Mouse (Mus musculus) forebrain, embryonic 13.5 days (tissue): ENCODE data around the gene Sult6b2. TPM values are rescaled to one million over a fixed set of nuclear protein-coding genes. Genes with fewer than 3 reads are reported as not detected.

Source experiments
- ATAC-seq: fragments of 200-750 bp; cut with Nextera tagmentation; 2 replicates; pipeline ENCODE4 v1.8.0; 2017
- H3K27ac ChIP-seq: fragments of 300-500 bp; sonication (generic); 2 replicates; pipeline ENCODE4 v1.5.1; 2015; ENCODE audit warnings: inconsistent platforms, mild to moderate bottlenecking, moderate library complexity
- H3K27me3 ChIP-seq: fragments of 300-500 bp; sonication (generic); 2 replicates; pipeline ENCODE4 v1.6.1; 2015; ENCODE audit warnings: mild to moderate bottlenecking, inconsistent platforms
- H3K36me3 ChIP-seq: fragments of 300-500 bp; sonication (generic); 2 replicates; pipeline ENCODE4 v1.6.1; 2015; ENCODE audit warnings: mild to moderate bottlenecking, inconsistent platforms; ENCODE audit not compliant: poor library complexity, severe bottlenecking
- H3K4me1 ChIP-seq: fragments of 300-500 bp; sonication (generic); 2 replicates; pipeline ENCODE4 v1.6.1; 2015; ENCODE audit warnings: inconsistent platforms
- H3K4me2 ChIP-seq: fragments of 300-500 bp; sonication (generic); 2 replicates; pipeline ENCODE4 v1.6.1; 2015; ENCODE audit warnings: inconsistent platforms, mild to moderate bottlenecking, moderate library complexity
- H3K4me3 ChIP-seq: fragments of 300-500 bp; sonication (generic); 2 replicates; pipeline ENCODE4 v1.5.1; 2015; ENCODE audit warnings: mild to moderate bottlenecking, inconsistent platforms
- H3K9ac ChIP-seq: fragments of 300-500 bp; sonication (generic); 2 replicates; pipeline ENCODE4 v1.6.1; 2015; ENCODE audit warnings: mild to moderate bottlenecking, inconsistent platforms
- H3K9me3 ChIP-seq: fragments of 300-500 bp; sonication (generic); replicated peaks from 2 replicates; pipeline ENCODE4 v1.6.1; 2016; ENCODE audit warnings: inconsistent platforms
- WGBS: fragments of 180-500 bp; shearing (Covaris S2); methylation state at CpG from one replicate; pipeline ENCODE4 v1.1.7; 2015; 5-methylcytosine and 5-hydroxymethylcytosine counted together
- polyA plus RNA-seq: library from polyadenylated mRNA; unstranded; fragments of >200 nt; fragmentation: Nextera tagmentation; extraction: Ambion mirVana; gene quantifications from 2 replicates; pipeline ENCODE4 v1.2.1, GENCODE M21; 2015

Gene Sult6b2
- polyA plus RNA-seq, 1 experiment from 2014 or later: not detected

DNA sequence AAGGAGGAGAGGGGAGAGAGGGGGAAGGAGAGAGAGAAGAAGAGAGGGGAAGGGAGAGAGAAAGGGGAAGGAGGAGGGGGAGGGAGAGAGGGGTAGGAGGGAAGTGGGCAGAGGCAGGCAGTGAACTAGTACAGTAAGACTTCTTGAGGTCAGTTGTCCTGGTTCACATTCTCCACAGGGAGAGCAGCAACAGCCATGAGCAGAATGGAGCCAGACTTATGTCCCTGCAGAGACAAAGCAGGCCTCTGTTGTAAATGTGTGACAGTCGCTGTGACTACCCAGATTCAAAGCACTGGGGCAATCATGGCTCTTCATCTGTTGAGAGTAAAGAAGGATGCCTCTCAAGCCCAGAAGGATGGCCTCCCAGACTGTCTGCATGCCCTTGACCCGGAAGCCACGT, 27.4 kb upstream of the Sult6b2 start:
- Histone ChIP-seq H3K27me3 (no peaks in the 10 kb centered on the region), H3K4me2 (no peak overlapping the region), H3K9ac (no peak overlapping the region), H3K9me3 (no peaks in the 10 kb centered on the region), H3K27ac (no peak overlapping the region), H3K4me1 (no peaks in the 10 kb centered on the region), H3K36me3 (peaks cover 12% of the 10 kb centered on the region; the same call in 1 of the 2 replicates), H3K4me3 (no peak overlapping the region)
- 87% methylated on average over 3 of the region's 3 CpGs for WGBS
- ATAC-seq: no peak

DNA sequence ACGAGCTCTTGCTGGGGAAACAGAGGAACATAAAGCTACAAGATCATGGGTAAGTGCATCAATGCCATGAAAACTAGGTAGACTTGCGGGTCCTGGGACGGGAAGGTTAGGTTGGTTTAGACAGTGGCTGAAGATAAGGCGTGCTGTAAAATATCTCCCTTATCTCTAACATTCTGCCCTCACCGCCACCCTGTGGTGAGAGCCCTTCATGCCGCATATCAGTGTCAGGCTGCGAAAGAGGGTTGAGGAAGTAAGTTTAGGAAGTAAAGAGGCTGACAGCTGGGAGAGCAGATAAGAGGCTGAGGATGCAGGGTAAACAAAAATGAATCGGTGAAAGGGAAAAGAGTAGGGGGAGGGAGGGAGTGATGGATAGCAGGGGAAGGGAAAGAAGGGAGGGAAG, 26.9 kb upstream of the Sult6b2 start:
- no peak overlapping the region for H3K9ac ChIP-seq
- 63% methylated on average over 8 of the region's 8 CpGs for WGBS
- peaks cover 12% of the 10 kb centered on the region; the same call in 1 of the 2 replicates for H3K36me3 ChIP-seq
- no peak overlapping the region for H3K4me3 ChIP-seq
- no peaks in the 10 kb centered on the region for H3K27me3 ChIP-seq
- H3K4me2 ChIP-seq: no peak overlapping the region
- ATAC-seq: no peak
- no peaks in the 10 kb centered on the region for H3K4me1 ChIP-seq
- H3K27ac ChIP-seq: no peak overlapping the region
- no peaks in the 10 kb centered on the region for H3K9me3 ChIP-seq

- H3K9ac ChIP-seq: no peak overlapping the region
- no peak overlapping the region for H3K4me3 ChIP-seq
- no peaks in the 10 kb centered on the region for H3K9me3 ChIP-seq
- no peak for ATAC-seq
- no peaks in the 10 kb centered on the region for H3K27me3 ChIP-seq
- no peak overlapping the region for H3K27ac ChIP-seq
- no peak overlapping the region for H3K4me2 ChIP-seq
- no peaks in the 10 kb centered on the region for H3K4me1 ChIP-seq
- 96% methylated on average over 3 of the region's 3 CpGs for WGBS
- H3K36me3 ChIP-seq: peaks cover 12% of the 10 kb centered on the region; the same call in 1 of the 2 replicates
Measured at GRCm38 (mm10) chr6:142830221-142830620, 25.9 kb upstream of the Sult6b2 start.

DNA sequence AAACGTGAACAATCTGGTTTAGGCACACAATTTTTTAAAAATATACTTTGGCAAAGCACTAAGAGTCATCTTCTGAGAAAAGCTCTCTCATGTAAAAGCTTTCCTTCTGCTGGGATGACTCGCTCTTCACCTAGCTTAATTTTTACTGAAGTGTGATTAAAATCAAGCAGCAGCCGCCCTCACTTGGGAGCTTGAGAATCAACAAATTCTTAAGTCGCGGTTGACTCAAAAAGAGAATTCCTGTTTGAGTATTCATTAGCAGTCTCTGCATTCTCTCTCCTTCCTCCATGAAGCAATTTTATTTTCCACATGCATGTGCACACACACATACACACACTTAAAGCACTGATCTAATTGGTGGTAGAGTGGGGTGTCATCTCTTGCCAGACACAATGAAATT, 21.1 kb upstream of the Sult6b2 start:
- H3K4me1 ChIP-seq: no peaks in the 10 kb centered on the region

DNA sequence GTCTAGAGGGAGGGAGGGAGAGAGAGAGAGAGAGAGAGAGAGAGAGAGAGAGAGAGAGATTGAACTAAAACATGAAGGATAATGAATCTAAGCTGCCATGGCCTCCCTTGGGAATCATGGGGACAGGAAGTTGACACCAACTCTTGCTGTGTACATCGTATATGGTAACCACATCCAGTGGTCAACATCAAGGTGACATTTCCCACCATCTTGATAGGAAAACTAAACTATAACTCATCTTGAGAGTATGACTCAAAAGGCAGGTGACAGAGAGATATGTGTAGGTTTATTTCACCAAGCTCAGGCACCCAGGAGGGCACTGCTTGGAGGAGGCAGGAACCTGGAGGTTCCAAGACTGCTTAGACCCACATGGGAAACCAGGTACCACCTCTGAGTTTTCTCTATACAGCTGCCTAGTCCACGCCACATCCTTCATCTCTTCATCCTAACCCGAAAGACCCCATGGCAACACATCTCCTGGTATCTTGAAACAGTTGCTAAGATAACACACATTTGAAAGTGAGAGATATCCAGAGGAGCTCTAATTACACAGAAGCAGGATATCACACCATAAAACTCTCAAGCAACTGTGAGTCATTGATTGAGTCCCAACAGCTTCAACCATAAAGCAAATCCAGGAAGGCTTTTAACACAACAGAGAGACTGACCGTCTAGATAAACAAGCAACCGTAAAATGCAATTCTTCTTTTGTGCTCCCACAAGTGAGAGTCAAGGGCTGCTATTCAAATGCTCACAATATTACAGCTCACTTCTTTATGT, 18.9 kb upstream of the Sult6b2 start:
- H3K36me3 ChIP-seq: peaks cover 5% of the 10 kb centered on the region; the same call in 1 of the 2 replicates
- 84% methylated on average over 5 of the region's 5 CpGs for WGBS
- no peak overlapping the region for H3K4me2 ChIP-seq
- H3K27me3 ChIP-seq: no peaks in the 10 kb centered on the region
- no peak overlapping the region for H3K4me3 ChIP-seq
- no peak for ATAC-seq
- H3K4me1 ChIP-seq: no peaks in the 10 kb centered on the region
- no peaks in the 10 kb centered on the region; the same call in 1 of the 2 replicates for H3K9me3 ChIP-seq
- no peak overlapping the region for H3K27ac ChIP-seq
- no peak overlapping the region for H3K9ac ChIP-seq

More for the DNA sequence above, 21.1 kb upstream of the Sult6b2 start:
- Histone ChIP-seq H3K4me2 (no peak overlapping the region), H3K36me3 (peaks cover 12% of the 10 kb centered on the region; the same call in 1 of the 2 replicates), H3K9me3 (no peaks in the 10 kb centered on the region), H3K4me3 (no peak overlapping the region), H3K9ac (no peak overlapping the region), H3K27ac (no peak overlapping the region), H3K27me3 (no peaks in the 10 kb centered on the region)
- 82% methylated on average over 5 of the region's 5 CpGs for WGBS
- ATAC-seq: no peak

DNA sequence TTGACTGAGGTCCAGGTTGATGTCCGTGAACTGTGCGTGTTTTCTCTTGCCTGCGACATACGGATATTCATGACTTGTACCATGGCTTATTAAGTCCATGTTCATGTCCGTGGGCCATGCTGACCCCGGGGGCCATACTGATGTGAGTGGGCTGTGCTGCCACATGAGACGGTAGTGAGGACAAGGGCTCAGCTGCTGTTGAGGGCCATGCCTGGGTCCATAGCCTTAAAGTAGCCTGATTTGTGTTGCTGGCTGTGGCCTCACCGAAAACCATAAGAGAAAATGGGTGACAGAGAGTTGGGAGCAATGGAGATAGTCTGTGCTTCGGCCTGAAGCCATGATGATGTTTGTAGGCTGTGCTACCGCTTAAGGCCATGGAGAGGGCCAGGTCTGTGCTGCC, 14.0 kb upstream of the Sult6b2 start:
- Histone ChIP-seq H3K4me2 (no peak overlapping the region), H3K4me1 (peaks cover 18% of the 10 kb centered on the region; the same call in 1 of the 2 replicates), H3K27me3 (no peaks in the 10 kb centered on the region), H3K36me3 (no peaks in the 10 kb centered on the region), H3K9ac (no peak overlapping the region), H3K4me3 (no peak overlapping the region), H3K9me3 (no peaks in the 10 kb centered on the region; the same call in 1 of the 2 replicates), H3K27ac (no peak overlapping the region)
- no peak for ATAC-seq
- 96% methylated on average over 10 of the region's 10 CpGs for WGBS

DNA sequence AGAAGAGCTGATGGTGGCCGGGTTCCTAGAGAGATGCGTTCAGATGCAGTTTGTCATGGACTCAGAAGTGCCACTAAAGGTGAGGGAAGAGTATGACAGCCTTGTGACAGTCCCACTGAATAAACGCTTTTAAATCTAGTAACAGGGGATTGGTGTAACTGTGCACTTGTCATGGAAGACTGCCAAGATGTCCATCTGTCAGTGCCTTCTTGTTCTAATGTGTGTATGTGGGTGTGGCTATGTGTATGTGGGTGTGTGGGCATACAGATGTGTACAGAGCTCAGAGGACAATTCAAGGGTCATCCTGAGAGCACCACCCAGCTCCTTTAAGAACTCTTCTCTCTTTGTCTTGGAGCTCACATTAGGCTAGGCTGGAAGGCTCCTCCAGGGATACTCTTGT, 11.2 kb upstream of the Sult6b2 start:
- Histone ChIP-seq H3K36me3 (no peaks in the 10 kb centered on the region), H3K9me3 (no peaks in the 10 kb centered on the region; the same call in 1 of the 2 replicates), H3K4me1 (peaks cover 18% of the 10 kb centered on the region; the same call in 1 of the 2 replicates), H3K4me2 (no peak overlapping the region), H3K4me3 (no peak overlapping the region), H3K27ac (no peak overlapping the region), H3K27me3 (peaks cover 4% of the 10 kb centered on the region; the same call in 1 of the 2 replicates), H3K9ac (no peak overlapping the region)
- peak; percentile 52 for ATAC-seq
- 73% methylated on average over 3 of the region's 3 CpGs for WGBS

DNA sequence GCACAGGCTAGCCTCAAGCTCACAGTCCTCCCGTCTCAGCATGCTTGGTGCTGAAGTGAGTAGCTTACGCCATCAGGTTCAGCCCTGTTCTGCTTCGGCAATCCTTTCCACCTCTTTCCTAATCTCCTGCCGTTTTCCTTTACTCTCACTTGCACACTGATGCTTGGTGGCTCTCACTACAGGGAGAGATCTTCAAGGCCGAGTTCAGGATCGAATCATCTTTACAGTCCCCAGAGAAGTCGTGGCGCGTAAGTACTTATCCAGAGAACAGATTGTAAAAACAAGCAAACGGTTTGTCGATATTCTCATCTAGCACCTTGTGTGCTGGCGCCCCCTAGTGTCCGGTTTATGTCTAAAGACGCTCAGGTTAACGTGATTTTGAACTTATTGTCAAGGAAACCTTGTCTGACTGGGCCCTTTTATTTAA, 10.2 kb upstream of the Sult6b2 start:
- Histone ChIP-seq H3K9ac (peak overlapping the region; percentile 54), H3K27ac (no peak overlapping the region), H3K4me1 (peaks cover 18% of the 10 kb centered on the region; the same call in 1 of the 2 replicates), H3K4me3 (peak overlapping the region; percentile 36), H3K4me2 (peak overlapping the region; percentile 60), H3K36me3 (no peaks in the 10 kb centered on the region), H3K9me3 (no peaks in the 10 kb centered on the region; the same call in 1 of the 2 replicates), H3K27me3 (peaks cover 4% of the 10 kb centered on the region; the same call in 1 of the 2 replicates)
- ATAC-seq: peak; percentile 69
- WGBS: 5% methylated on average over 15 of the region's 15 CpGs

DNA sequence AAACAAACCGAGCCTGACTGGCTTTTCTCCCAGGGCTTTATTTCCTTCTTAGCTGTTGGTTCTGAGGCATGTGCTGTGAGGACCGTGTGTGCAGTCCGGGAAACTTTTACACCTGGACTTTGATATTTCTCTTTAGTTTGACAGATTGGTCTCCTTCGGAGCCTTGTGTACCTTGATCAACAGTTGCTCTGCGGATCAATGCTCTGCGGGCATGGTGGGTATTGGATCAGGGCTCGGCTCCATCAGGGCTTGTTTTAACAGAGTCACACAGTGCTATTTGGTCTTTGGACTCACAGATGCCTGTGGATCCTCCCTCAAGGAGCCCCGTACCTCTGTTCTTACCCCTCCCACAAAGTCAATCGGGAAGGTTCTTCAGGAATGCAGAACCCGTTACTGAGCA, 9.7 kb upstream of the Sult6b2 start:
- WGBS: 58% methylated on average over 10 of the region's 10 CpGs

GRCm38 (mm10) chr6:142812969-142813368, 8.7 kb upstream of the Sult6b2 start:
- 50% methylated on average over 5 of the region's 5 CpGs for whole genome bisulfite sequencing
- no peak overlapping the region for H3K27ac ChIP-seq
- H3K4me2 ChIP-seq: no peak overlapping the region
- H3K9me3 ChIP-seq: no peaks in the 10 kb centered on the region
- peaks cover 18% of the 10 kb centered on the region; the same call in 1 of the 2 replicates for H3K4me1 ChIP-seq
- no peaks in the 10 kb centered on the region for H3K36me3 ChIP-seq
- peaks cover 4% of the 10 kb centered on the region; the same call in 1 of the 2 replicates for H3K27me3 ChIP-seq
- ATAC-seq: no peak
- H3K9ac ChIP-seq: no peak overlapping the region
- no peak overlapping the region for H3K4me3 ChIP-seq

More for the DNA sequence above, 9.7 kb upstream of the Sult6b2 start:
- no peaks in the 10 kb centered on the region for H3K36me3 ChIP-seq
- ATAC-seq: peak; percentile 54; the same call in 1 of the 2 replicates
- H3K27me3 ChIP-seq: peaks cover 4% of the 10 kb centered on the region; the same call in 1 of the 2 replicates
- no peak overlapping the region for H3K27ac ChIP-seq
- no peak overlapping the region for H3K4me3 ChIP-seq
- H3K4me1 ChIP-seq: peaks cover 18% of the 10 kb centered on the region; the same call in 1 of the 2 replicates
- no peaks in the 10 kb centered on the region; the same call in 1 of the 2 replicates for H3K9me3 ChIP-seq
- 0 out of 2 replicates have a peak overlapping the region, but pooled peaks have one; percentile 54 for H3K9ac ChIP-seq
- peak overlapping the region; percentile 60 for H3K4me2 ChIP-seq

GRCm38 (mm10) chr6:142810239-142810638, 5.9 kb upstream of the Sult6b2 start:
- no peak overlapping the region for H3K27ac ChIP-seq
- no peak overlapping the region for H3K9ac ChIP-seq
- peaks cover 13% of the 10 kb centered on the region; the same call in 1 of the 2 replicates for H3K4me1 ChIP-seq
- ATAC-seq: no peak
- no peaks in the 10 kb centered on the region for H3K9me3 ChIP-seq
- H3K36me3 ChIP-seq: no peaks in the 10 kb centered on the region
- peaks cover 4% of the 10 kb centered on the region; the same call in 1 of the 2 replicates for H3K27me3 ChIP-seq
- H3K4me3 ChIP-seq: no peak overlapping the region
- 71% methylated on average over 6 of the region's 6 CpGs for WGBS
- no peak overlapping the region for H3K4me2 ChIP-seq

- ATAC-seq: no peak
- H3K4me2 ChIP-seq: no peak overlapping the region
- peaks cover 4% of the 10 kb centered on the region; the same call in 1 of the 2 replicates for H3K27me3 ChIP-seq
Measured at GRCm38 (mm10) chr6:142809373-142810098, 5.2 kb upstream of the Sult6b2 start.

More at GRCm38 (mm10) chr6:142809373-142810098, 5.2 kb upstream of the Sult6b2 start:
- Histone ChIP-seq H3K27ac (no peak overlapping the region), H3K4me3 (no peak overlapping the region), H3K36me3 (no peaks in the 10 kb centered on the region), H3K9ac (no peak overlapping the region), H3K9me3 (no peaks in the 10 kb centered on the region), H3K4me1 (peaks cover 10% of the 10 kb centered on the region; the same call in 1 of the 2 replicates)
- 53% methylated on average over 6 of the region's 6 CpGs for WGBS
